Mouse (Mus musculus) lung, postnatal 36 days (tissue): ENCODE data around the gene Cers6.

Source experiments
- DNase-seq: peaks from one replicate; pipeline ENCODE4 v3.0.0; 2022; ENCODE audit warnings: mixed read lengths

The Cers6 gene

DNA sequence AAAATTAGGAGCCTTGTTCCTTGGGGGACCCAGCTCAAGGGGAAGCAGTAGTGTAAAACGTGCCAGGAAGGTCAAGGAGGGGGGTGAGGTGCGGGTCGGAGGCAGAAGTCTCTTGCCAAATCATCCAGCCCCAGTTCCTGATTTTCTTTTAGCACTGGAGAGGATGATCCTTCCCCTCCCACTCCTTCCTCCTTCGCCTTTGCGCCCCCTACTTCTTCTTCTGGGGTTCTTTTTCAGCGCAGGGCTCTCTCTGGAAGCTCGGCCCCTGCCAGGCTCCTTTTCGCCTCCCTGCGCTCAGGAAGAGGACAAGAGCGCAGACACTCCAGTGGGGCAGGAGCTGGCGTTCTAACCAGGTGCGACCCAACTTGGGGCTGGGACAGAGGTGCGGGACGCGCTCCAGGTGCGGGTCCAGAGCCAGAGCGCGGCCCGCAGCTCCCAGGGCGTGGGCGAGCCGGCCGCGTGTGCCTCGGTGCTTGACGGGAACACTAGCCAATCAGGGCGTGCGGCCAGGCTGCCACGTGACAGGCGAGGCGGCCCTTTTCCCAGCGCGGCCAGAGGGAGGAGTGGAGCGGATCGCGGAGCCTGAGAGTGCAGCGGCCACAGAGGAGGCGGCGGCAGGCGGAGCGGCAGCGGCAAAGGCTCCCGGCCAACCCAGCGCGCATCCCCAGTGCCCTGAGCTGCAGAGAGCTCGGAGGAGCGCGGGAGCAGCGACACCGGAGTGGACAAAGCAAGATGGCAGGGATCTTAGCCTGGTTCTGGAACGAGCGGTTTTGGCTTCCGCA, at the start of gene Cers6:
TSS of gene Cers6 (plus strand) at position 538 of the 782 bp plus-strand sequence.
- peak; percentile 97 for DNase-seq

DNA sequence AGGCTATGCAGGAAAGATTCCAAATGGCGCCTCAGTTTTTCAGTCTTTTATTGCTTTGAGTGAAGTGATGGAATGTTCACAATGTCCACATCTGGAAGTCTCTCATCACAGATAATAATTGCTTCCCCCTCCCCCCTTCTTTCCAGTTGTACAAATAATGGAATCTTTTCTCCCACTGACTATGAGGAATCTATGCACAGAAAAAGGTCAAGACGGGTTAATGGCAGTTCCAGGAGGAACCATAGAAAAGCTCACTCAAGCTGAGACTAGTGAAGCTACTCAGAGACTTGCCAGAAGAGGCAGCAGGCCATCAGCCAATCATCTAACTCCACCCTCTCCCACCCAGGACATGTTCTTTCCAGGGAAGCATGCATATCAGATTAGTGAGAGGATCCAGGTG, 46.8 kb upstream of the Cers6 start:
- peak; percentile 56 for DNase-seq

DNA sequence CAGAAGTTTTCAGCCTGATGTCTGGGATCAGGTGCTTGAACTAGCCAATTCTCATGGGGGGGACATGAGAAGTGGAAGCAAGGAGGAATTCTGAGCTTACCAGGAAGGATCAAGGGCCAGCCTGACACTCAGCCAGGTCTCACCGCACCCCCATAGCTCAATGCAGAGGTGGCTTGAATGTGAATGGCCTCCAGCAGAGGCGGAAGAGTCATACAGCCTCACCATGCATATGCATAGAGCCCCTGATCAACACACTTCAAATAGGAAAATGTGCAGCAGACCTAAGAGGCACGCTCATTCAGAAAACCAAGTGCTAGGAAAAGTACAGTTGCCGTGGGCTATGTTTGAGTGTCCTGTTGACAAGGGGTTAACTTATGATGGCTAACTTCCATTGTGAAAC, 42.2 kb upstream of the Cers6 start:
- no peak for DNase-seq

DNA sequence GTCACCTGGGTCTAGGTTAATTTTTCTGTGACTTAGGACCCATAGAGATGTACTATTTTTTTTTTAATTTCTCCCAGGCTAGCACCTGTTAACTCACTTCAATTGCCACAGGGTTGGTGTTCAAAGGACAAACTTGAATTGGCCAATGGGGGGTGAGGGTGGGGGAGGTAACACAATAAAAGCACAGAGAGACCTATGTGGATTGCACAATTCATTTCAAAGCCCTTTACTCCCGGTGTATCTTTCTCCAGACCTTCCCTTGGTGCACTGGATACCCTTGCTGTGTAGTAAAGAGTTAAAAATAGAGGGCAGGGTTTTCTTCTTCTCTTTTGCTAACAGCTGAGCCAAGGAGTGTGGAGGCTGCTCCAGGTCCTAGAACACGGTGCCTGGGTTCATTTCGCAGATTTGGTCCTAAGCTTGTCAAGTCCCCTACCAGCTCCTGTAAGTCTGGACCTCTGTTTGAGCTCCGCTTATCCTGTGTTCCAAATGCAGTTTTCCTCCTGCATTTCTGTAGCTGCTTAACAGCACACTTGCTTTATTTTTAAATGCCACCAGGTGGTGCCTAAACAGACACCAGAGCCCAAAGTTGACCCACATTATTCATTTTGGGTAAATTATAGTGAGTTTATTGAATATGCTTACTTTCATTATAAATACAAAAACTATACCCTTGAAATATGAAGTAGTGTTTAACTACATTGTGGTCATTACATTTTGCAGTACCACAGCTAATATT, 38.9 kb upstream of the Cers6 start:
- peak; percentile 20 for DNase-seq

DNA sequence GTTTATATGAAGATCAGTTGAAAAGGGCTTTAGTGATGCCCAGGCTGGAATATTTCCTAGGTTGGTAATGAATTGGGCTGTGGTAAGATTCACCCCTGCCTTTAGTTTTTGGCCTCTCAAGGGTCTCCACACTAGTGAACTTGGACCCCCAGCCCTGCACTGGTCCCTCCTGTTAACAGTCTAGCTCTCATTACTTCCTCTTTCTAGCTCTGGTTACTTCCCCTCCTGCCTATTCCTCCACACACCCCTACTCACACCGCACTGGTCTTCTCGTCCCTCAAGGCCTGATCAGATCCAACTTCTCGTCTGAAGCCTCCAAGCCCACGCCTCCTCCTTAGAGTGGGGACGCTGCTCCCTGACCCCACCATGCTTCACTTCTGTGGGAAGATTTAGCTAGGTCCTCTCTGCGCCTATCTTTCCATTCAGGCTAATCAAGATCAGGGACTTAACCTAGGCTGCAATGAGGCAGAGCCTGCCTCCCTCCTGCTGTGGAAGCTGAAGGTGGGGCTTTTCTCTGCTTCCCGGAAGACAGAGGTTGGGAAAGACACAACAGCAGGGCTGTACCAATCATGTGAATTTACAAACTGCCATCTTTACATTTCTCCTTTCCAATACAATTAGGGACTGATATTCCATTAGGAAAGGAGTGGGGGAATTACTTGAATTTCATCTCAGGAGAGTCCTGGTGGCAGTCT, 35.8 kb upstream of the Cers6 start:
- DNase-seq: peak; percentile 32

DNA sequence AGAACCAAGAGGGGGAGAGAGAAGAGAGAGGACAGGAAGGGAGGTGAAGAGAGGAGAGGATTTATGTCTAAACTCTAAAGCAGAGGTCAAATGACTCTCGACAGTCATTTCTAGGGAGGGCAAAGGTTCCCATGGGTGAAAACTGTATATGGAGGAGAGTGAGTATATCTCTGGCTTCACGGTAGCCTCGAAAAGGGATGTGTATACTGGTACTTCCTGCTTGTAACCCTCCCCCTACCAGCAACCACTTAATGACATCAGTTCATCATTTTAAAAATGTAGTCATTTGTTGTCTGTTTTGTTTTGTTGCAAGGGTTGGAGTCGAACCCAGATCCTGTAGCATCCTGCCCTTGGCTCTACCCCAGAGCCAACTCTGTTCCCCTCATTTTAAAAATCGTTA, 17.9 kb upstream of the Cers6 start:
- DNase-seq: no peak

DNA sequence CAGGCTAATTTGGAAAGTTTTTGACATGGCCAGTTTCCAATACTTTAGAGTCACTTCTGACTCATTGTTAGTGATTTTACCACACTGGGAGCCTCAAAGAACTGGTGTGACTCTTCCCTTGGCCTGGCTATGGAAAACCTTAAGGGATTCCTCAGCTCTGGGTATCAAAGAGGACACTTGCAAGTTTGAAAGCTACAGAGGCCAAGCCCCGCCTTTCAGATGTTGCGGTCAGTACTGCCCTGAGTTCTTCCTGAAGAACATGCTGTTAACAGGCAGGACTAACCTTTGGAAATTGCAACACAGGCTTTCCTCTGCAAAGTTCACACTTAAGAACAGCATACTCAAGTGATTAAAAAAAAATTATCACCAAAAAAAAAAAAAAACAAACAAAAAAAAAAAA, 16.7 kb upstream of the Cers6 start:
- peak; percentile 48 for DNase-seq

DNA sequence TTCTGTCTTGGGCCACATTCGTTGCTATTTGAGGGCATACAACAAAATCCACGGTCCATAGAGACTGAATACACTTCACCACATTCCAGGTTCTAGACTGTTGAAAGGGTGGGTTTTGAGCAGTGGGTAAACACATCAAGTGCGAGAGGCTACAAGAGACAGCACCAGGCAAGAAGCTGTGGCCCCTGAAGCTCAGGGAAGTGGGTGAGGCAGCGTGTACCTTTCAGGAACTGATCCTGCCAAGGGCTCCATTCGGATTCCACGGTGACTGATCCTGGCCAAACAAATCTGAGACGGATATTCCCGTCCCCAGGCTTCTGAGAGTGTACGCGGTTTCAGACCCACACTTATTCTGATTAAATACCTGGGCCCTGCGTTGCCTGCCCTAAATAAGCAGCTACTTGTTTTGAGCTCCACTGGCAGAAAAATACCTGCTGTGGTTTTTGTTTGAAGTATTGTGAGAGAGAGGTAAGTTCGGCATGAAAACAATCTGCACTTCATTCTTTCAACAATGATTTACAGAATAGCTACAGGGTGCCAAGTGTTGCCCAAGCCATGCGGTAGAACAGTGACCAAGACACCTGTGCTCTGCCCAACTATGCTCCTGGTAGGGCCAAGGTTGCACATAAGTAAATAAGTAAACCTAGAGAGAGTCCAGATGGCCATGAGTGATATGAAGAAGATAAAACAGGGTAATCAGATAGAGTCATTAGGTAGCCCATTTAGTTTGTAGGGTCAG, 16.1 kb upstream of the Cers6 start:
- peak; percentile 65 for DNase-seq

DNA sequence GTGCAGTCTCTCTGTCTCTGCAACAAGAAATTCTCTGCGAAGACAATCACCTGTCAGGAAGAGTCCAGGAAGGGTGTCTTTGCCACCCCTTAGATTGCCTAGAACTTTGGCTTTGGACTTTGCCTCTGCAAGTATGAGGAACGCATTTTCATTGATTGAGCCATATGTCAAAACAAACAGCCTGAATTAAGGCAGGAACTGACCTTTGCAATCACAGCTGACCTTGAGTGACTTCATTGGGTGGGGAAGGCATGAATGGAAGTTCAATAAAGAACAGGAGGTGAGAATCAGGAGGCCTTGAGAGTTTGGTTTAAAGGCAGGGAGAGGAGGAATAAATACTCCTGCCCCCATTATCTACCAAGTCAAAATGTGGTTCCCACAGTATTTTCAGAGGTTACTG, 850 bp upstream of the Cers6 start:
- no peak for DNase-seq

DNA sequence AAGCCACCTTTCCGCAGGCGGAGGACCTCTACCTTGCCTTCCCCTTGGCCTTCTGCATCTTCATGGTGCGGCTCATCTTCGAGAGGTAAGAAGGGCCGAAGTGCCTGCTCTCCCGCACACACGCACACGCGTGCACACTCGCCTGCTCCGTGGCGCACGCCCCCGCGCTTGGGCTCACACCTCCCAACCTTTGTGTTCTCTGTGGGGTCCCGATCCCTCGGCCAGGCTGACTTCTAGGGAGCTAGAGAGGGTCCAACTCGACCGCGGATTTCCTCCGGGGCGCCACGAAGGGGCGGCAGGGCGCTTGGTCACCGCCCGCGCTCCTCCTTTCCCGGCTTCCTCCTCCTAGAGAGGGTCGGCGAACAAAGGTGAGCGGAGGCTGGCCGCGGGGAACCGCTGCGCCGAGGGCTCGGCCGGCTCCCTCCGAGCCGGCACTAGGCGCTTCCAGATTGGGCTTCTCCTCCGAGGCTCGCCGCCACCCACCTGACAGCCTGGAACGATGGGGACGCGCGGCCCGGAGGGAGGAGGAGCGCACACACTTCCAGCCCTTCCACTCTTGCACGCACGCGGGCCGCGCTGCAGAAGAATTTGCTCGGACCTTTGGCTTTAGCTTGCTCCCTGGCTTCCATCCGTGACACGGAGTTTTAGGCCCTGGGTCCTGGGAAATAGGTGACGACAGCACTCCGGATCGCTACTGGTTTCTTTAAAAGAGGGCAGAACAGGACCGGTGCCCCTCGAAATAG, 651 bp downstream of the Cers6 start:
- DNase-seq: peak; percentile 49

DNA sequence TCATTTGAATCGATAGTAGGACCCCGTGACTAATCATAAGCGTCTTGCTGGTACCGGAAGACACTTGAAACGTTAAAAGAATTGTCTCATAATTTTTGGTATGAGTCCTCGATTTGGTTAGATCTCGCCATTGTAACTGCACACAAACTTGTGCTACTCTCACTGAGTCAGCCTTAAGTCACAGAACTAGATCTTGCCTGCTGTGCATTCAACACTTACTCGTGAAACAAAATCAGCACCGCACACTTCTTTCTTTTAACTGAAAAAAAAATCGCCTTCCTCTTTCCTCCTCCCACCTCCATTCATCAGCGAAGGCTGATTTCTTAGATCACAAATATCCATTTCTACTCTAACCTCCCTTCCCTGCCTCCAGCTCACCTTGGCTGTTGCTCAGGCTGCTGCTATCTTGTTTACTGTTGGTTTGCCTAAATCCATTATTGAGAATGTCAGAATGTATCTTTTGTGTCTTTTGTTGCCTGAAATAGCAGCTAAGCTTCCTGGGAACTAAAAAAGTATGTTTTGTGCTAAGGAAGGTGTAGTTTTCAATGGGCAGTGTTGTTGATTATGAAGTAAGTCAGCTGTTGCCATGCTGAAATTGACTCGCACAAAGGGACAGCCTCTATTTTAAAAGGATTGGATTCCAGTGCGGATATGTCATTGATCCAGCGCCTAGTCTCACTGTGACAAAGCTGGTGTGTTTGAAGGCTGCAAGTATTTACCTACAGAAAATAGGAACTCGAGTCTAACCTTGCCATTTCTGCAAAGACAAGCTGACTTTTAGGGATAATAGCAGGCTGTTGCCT, 1.4 kb downstream of the Cers6 start:
- DNase-seq: no peak

DNA sequence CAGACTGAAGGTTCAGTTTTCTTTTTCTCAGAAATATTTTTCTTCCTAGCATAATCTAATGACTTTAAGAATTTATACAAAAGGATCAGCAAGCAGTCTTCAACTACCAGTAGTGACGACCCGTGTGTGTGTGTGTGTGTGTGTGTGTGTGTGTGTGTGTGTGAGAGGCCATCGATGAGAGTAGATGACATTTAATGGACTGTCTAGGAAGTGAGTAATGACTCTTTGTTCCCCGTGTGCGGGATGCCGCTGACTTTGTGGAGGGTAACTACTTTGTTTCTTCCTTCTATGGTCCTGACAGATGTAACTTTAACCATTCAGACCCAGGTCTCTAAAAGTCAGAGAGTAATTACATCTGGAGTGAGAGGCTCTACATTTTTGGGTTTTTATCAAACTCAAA, 2.3 kb downstream of the Cers6 start:
- no peak for DNase-seq

DNA sequence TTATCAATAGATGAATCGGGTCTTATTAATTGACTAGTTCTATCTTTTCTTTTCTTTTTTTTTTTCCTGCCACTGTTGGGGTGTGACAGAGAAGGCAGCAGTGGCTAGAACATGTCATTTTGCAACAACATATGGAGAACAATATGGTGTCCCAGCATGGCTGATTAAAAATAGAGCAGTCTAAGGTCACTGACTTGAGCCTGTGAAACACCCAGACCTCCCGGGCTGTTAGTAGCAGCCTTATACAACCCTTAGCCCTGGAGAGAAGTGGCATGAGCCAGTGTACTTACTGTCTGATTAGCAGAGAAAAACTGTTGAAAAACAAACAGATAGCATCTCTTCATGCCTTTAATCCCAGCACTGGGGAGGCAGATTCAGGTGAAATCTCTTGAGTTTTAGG, 3.1 kb downstream of the Cers6 start:
- no peak for DNase-seq

DNA sequence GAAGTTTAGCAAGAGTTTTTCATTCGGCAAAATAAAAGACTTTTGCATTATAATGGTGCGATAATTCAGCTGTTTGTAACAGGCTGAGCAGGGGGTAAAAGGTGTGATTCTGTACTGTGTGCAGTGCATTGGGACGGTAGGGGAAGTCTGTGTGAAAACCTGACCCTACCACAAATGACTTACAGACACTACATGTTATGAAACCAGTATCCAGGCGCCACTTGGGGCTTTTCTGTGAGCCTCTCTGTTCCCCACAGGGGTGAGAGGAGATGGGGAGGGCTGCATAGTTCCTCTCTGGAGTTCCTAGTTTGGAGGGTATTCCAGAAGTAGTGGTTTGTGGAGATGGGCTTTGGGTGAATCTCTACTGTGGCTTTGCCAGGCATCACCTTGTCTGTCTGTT, 5.9 kb downstream of the Cers6 start:
- no peak for DNase-seq

DNA sequence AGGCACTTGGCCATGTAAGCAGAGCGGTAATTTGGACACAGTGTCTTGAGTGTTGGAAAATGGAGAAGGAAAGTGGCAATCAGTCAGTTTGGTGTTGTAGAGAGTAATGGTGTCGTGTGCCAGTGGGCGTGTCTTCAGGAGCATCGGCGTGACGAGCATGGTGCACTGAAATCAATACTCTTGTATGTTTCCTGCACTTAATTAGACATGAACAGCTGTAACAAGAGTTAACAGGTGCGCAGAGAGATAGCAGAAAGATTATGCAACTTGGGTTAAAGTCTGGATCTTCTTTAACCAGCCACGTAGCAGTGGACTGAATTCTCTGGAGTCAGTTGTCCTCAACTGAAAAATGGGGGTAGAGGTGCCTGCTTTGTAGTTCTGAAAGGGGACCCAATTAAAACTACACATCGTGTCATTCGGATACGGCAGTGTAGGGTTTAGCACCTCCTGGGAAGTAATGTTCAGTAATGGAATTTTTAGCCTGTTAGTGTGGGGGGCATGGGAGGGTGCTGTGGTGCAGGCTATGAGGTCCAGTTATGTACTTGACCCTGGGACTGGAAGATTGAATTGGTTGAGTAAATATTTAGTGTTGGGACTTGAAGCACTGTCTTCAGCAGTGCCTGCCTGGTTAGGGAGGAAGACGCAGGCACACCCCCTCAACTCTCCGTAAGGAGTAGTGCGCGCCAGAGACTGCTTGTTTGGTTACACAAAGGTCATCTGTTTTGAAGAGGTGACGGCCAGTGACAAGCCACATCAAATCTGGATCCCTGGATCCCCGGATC, 9.9 kb downstream of the Cers6 start:
- no peak for DNase-seq

DNA sequence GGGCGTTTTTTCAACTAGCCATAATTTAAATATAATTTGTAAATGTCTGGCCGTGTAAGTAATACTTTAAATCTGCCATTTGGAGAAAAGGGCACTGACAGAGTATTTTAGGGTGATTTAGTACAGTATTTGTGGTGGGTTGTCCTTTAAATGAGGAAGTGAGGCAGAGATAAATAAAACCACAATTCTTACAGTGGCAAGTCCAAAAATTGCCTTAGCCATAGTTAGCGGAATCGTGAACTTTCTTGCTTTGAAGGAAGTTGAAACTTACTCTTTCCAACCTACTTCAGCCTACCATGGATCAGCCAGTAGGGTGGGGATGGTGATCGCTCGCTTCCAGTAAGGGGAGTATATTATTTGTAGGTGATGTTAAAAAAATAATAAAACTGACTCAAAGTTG, 11.8 kb downstream of the Cers6 start:
- no peak for DNase-seq

DNA sequence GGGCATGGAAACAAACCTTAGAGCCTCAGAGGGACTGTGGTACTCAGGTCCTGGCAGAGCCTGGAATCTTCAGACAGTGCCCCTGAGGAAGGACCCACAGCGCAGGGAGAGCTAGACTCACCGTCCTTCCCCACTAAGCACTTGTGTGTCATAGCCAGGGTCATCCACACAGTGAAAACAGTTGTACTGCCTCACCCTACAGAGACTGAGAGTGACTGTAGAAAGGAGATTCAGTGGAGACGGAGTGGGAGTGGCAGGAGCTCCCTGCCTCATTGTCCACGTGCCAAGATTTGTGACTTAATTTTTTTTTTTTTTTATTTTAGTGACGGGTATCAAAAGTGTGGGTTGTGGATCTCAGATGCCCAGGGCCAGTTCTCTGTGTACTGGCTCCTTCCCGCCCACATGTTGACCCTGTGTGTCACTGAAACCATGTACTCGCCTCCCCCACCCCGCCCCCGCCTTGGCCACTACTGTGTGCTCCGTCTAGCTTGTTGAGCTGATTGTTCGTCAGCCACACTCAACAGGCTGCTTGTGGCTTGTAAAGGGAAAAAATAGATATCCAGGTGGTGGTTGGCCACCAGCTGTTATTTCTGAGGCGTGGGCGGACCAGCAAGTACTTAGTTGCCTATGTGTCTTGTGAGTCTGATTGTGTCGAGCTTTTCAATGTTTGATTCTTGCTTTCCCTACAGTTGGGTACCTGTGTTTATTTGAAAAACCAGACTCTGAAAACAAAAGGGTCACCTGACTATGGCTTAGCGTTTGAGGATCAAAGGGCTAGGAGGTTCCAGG, 12.6 kb downstream of the Cers6 start:
- DNase-seq: peak; percentile 28

DNA sequence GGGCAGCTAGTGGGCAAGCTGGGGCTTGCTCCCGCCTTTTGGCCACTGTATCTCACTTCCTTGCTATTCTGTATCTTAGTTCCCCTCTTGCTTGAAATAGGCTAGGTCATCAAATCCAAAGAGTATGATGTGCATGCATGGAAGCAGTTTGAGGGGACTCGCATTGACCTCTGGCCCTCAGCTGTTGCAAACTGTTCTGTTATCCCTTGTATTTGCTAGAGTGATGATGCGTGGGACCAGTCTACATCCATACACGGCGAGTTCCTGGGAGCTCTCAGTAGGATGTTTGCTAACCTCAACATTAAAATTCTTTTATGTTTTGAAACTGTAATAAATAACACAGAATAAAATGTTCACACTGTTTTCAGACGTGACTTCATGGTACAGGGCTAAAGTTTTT, 13.3 kb downstream of the Cers6 start:
- no peak for DNase-seq

DNA sequence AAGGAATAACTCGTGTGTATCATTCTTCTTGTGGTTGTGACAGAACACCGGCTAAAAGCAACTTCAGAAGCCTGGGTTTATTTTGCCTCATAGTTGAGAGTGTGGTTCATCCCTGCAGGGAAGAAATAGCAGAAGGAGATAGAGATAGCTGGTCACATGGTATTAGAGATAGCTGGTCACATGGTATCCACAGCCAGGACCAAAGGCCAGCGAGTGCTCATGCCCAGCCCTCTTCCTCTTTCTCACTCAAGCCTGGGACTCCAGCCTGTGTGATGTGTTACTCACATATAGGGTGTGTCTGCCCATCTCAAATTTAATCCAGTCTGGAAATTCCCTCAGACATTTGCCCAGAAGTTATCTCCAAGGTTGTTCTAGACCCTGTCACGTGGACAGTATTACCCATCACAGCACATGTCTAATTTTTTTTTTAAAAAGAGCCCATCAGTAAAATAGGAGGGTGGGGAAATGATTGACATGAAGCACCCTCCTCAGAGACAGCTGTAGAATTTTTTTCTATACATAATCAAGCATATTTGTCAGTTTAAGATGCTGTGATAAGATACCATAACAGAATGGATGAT, 17.9 kb downstream of the Cers6 start:
- DNase-seq: peak; percentile 31
